Mouse (Mus musculus) C2C12 (cell line): ENCODE measurements around the gene Lgr6.

ENCODE experiments used
- CTCF ChIP-seq: IDR thresholded peaks from one replicate; pipeline ENCODE4 v1.5.1; 2011; ENCODE audit not compliant: control insufficient read depth, insufficient read depth, insufficient read length
- USF1 ChIP-seq: IDR thresholded peaks from one replicate; pipeline ENCODE4 v1.6.1; 2011; ENCODE audit warnings: low read depth, mild to moderate bottlenecking, control low read depth, moderate library complexity

DNA sequence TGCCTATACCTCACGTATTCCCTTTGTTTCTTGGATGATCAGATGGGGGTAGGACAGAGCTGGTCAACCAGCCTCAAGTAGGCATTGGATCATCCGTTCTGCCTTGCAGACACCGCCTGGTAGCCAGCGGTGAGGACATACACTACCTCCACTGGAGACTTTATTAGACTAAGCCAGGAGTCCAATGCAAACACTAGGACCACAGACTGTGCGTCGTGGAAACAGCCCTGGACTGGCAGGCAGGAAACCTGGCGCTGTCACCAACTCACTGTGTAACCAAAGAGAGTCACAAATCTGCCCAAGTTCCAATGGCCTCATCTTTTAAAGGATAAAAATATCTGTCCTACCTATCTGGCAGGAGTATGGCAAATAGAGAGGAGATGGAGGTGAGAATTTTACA, 108.6 kb downstream of the Lgr6 start:
- no peak for TF ChIP-seq CTCF
- no peak for TF ChIP-seq USF1
